Mouse (Mus musculus) spleen, postnatal 10 days (tissue): ENCODE measurements around the gene Rhd.

Source experiments
- DNase-seq, 2 experiments: peaks; one replicate each; pipeline ENCODE4 v3.0.0; 2021 to 2022; ENCODE audit warnings: low spot score in 2 of 2

The Rhd gene

GRCm38 (mm10) chr4:134856501-134856900 lies 7.8 kb upstream of the Rhd start:
- DNase-seq: no peak

GRCm38 (mm10) chr4:134858494-134858893 lies 5.8 kb upstream of the Rhd start:
- peak in 1 of 2 experiments; percentile 9 for DNase-seq

GRCm38 (mm10) chr4:134861884-134862283 lies 2.5 kb upstream of the Rhd start:
- no peak for DNase-seq

- DNase-seq: no peak
These were observed 1.3 kb upstream of the Rhd start for GRCm38 (mm10) chr4:134862996-134863395.

GRCm38 (mm10) chr4:134865340-134865739 lies 1.0 kb downstream of the Rhd start:
- DNase-seq: peak; percentile 59 to 73

GRCm38 (mm10) chr4:134865789-134866188 lies 1.5 kb downstream of the Rhd start:
- no peak for DNase-seq

GRCm38 (mm10) chr4:134867213-134867612 lies 2.9 kb downstream of the Rhd start:
- DNase-seq: peak in 1 of 2 experiments; percentile 54

GRCm38 (mm10) chr4:134867661-134868060 lies 3.3 kb downstream of the Rhd start:
- no peak for DNase-seq

GRCm38 (mm10) chr4:134868065-134868464 lies 3.7 kb downstream of the Rhd start:
- no peak for DNase-seq

GRCm38 (mm10) chr4:134868490-134868889 lies 4.2 kb downstream of the Rhd start:
- peak in 1 of 2 experiments; percentile 64 for DNase-seq

GRCm38 (mm10) chr4:134869068-134869730 lies 4.9 kb downstream of the Rhd start:
- peak; percentile 76 to 85 for DNase-seq

GRCm38 (mm10) chr4:134869815-134870375 lies 5.6 kb downstream of the Rhd start:
- DNase-seq: no peak

GRCm38 (mm10) chr4:134871477-134871876 lies 7.1 kb downstream of the Rhd start:
- no peak for DNase-seq

- DNase-seq: no peak
These were observed 7.6 kb downstream of the Rhd start for GRCm38 (mm10) chr4:134871950-134872349.

- no peak for DNase-seq
These were observed 11.8 kb downstream of the Rhd start for GRCm38 (mm10) chr4:134876171-134876570.

GRCm38 (mm10) chr4:134879410-134879981 lies 15.2 kb downstream of the Rhd start:
- peak; percentile 69 to 86 for DNase-seq

GRCm38 (mm10) chr4:134880041-134880440 lies 15.7 kb downstream of the Rhd start:
- peak in 1 of 2 experiments; percentile 67 for DNase-seq

GRCm38 (mm10) chr4:134883266-134883665 lies 18.9 kb downstream of the Rhd start:
- DNase-seq: peak; percentile 45 to 71

GRCm38 (mm10) chr4:134883808-134884207 lies 19.5 kb downstream of the Rhd start:
- no peak for DNase-seq

- no peak for DNase-seq
These were observed 20.0 kb downstream of the Rhd start for GRCm38 (mm10) chr4:134884364-134884763.

GRCm38 (mm10) chr4:134892096-134892495 lies 27.8 kb downstream of the Rhd start:
- peak; percentile 46 to 75 for DNase-seq

GRCm38 (mm10) chr4:134897256-134897655 lies 32.9 kb downstream of the Rhd start:
- DNase-seq: no peak

GRCm38 (mm10) chr4:134901126-134901525 lies 36.8 kb downstream of the Rhd start:
- no peak for DNase-seq
